Mouse (Mus musculus) cerebellum, adult 18-20 months (tissue): ENCODE results near the gene Tbc1d23.
"Not testable (repeated sequence)": the region's sequence is repeated elsewhere in the genome, so short reads cannot be mapped to it uniquely, and the experiment has no call there.

Source experiments
- DNase-seq, 2 experiments: peaks; one replicate each; pipeline ENCODE4 v3.0.0; 2021

Gene Tbc1d23

GRCm38 (mm10) chr16:57231089-57231936, at the start of gene Tbc1d23:
TSS of gene Tbc1d23 (minus strand) at chr16:57231504.
- DNase-seq = peak; percentile 97

DNA sequence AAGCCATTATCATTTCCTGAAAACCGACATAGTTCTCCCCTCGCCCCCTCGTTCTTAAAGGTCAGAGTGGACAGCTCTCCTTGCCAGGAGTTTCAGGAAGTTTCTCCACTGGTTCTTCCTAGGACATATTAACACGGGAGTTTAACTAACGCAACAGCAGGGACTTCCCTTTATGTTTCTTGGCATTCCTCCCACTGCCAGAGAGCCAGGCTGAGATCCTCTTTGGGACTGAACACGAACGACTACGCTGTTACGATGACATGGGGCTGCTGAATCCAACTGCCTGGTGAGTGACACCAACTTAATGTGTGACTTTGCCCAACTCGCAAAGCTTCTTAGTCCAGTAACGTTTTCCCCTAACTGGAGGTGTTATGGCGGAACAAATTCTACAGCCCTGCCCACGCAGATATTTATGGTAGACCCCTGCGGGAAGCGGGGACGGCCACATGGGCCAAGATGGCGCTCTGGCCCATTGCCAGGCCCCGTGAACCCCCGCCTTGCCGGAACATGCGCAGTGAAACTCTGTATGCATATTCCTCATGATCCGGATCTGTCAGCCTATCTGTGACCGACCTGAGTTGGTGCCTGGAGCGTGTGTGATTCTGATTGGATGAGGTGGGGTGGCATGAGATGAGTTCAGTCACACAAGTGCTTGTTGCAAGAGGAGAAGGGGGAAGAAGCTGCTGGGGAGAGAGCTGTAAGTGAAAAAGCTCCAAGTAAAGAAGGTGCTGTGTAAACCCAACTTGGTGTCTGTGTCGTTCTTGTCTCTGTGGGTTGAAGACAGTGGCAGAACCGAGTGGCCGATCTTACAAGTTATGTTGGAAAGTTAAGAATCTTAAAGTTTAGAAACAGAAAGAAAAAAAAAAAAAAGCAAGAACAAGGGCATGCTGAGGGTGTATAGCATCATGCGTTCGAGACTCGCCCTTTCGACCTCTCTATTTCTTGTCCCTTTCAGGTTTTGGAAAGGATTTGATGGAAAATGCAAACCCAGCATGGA, 49.2 kb upstream of the Tbc1d23 start:
- DNase-seq = peak; percentile 14 to 37

GRCm38 (mm10) chr16:57278976-57279626, 47.8 kb upstream of the Tbc1d23 start:
- no peak for DNase-seq

GRCm38 (mm10) chr16:57269751-57270150, 38.4 kb upstream of the Tbc1d23 start:
- DNase-seq = no peak

GRCm38 (mm10) chr16:57268058-57268841, 36.9 kb upstream of the Tbc1d23 start:
- no peak for DNase-seq

- DNase-seq = no peak
Observed at GRCm38 (mm10) chr16:57267068-57267467, 35.8 kb upstream of the Tbc1d23 start.

GRCm38 (mm10) chr16:57260152-57260551, 28.8 kb upstream of the Tbc1d23 start:
- no peak for DNase-seq

DNA sequence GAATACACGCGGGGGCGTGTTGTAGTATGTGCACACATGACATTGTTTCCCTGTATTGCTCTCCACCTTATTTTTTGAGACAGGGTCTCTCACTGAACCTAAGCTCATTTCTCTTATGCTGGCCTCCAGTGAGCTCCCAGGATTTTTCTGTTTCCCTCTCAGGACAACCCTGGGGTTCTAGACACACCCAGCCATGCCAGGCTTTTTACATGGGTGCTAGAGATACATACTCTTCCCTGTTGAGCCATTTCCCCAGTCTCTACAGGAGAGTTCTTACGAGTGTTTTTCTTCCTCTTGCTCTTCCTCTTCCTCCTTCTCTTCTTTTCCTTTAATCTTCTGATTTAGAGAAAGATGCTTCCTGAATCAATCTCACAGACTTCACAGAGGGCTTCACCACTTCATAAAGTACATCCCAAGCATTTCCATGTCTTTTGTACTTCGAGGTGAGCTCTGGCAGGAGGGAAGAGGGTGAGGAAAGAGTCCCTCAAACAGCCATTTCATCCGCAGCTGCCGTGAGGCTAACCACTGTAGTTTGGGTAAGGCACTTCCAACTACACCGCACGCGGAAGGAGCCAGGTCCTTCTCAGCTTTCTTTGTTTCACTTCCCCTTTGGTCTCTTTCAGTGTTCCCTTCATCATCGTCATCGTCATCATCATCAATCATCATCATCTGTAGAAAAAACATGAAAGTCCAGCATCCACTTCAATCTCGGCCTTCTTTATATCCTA, 28.2 kb upstream of the Tbc1d23 start:
- DNase-seq = no peak

GRCm38 (mm10) chr16:57251589-57252421, 20.5 kb upstream of the Tbc1d23 start:
- no peak for DNase-seq

GRCm38 (mm10) chr16:57250991-57251390, 19.7 kb upstream of the Tbc1d23 start:
- no peak for DNase-seq

DNA sequence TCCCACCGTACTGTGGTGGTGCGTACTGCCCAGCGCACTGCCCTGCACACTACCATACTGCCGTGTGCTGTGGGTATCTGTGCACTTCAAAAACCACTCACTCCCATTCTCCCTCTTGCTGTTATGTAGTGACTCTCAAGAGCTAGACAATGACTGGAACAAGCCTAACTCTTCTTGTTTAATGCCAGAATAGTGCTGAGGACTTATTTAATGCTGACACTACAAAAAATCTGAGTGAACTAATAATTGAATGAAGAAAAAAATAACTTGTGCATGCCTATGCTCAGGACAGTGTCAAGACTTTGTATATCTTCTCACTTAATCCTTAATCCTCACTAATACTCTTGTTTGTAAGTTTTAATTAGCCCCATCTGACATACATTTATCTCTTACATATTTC, 16.2 kb upstream of the Tbc1d23 start:
- no peak for DNase-seq

GRCm38 (mm10) chr16:57246596-57246995, 15.3 kb upstream of the Tbc1d23 start:
- DNase-seq = no peak

DNA sequence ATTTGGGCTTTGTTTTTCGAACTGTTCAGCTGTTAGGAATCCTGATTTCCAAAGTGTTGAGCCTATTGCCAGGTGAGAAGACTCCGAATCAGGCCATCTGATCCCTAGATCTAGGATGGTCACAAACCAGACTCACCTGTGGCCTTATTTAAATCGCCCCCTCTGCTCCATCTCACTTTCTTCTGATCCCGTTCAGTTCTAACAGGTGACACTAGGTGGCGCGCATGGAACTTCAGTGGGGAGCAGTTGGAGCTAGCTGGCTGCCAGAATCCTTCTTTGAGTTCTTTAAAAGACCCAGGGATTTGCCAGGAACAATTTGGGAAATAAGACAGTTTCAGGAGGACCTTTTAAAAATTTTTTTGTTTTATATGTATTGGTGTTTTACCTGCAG, 12.5 kb upstream of the Tbc1d23 start:
- peak; percentile 66 to 72 for DNase-seq

GRCm38 (mm10) chr16:57243205-57243857, 12.0 kb upstream of the Tbc1d23 start:
- no peak for DNase-seq

GRCm38 (mm10) chr16:57242857-57243204, 11.5 kb upstream of the Tbc1d23 start:
- DNase-seq = no peak

GRCm38 (mm10) chr16:57235871-57236510, 4.7 kb upstream of the Tbc1d23 start:
- no peak for DNase-seq

- DNase-seq = not testable (repeated sequence)
Observed at GRCm38 (mm10) chr16:57231937-57232310, 620 bp upstream of the Tbc1d23 start.

GRCm38 (mm10) chr16:57226444-57226843, 4.9 kb downstream of the Tbc1d23 start:
- no peak for DNase-seq

- no peak for DNase-seq
Observed at GRCm38 (mm10) chr16:57220361-57220760, 10.9 kb downstream of the Tbc1d23 start.

DNA sequence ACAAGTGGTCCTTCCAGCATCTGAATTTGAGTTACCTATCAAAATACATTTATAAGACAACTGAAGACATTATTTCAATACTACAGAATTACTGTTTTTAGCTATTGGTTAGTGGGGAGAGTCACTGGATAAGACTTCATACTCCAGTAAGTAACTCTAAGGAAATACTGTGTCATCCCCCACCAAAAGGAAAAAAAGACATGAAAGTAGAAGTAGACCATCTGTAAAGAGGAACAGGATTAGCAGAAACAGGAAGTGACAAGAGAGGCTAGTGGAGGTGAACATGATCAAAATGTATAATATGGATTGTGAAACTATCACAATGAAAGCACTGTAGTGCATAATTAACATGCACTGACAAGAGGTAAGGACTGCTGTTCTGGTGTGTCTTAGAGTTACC, 15.3 kb downstream of the Tbc1d23 start:
- no peak for DNase-seq
